Mouse (Mus musculus): ENCODE results near the gene Acap2. TPM values are rescaled to one million over a fixed set of nuclear protein-coding genes. Genes with fewer than 3 reads are reported as not detected.

The Acap2 gene
- total and polyA plus RNA-seq, 2 experiments: 4.4 to 12.7 TPM

GRCm38 (mm10) chr16:31213463-31213862 is 12.4 kb upstream of the Acap2 start:
- WGBS: 96% methylated on average over 6 of the region's 6 CpGs

GRCm38 (mm10) chr16:31211503-31211902 is 10.5 kb upstream of the Acap2 start:
- Histone ChIP-seq H3K79me2 (ENCODE audit: control insufficient read depth, insufficient read depth, low read length) (no peaks in the 10 kb centered on the region), H3K4me1 (ENCODE audit: control insufficient read depth, insufficient read depth, low read length) (no peaks in the 10 kb centered on the region), H3K36me3 (ENCODE audit: control insufficient read depth, insufficient read depth, low read length) (no peaks in the 10 kb centered on the region), H3K9ac (ENCODE audit: low read depth, low read length) (no peak overlapping the region), H3K4me3 (ENCODE audit: insufficient read depth, low read depth, low read length) (no peak overlapping the region), H3K27ac (replicated peaks; ENCODE audit: insufficient read depth, low read depth, low read length) (no peak overlapping the region; the same call in 1 of the 2 replicates), H3K27me3 (ENCODE audit: control insufficient read depth, insufficient read depth, low read length) (no peaks in the 10 kb centered on the region)
- no peak for TF ChIP-seq CTCF (IDR thresholded peaks at IDR 0.05; ENCODE audit: low read depth, low read length)
- no peak for TF ChIP-seq POLR2A (IDR thresholded peaks at IDR 0.05; ENCODE audit: extremely low read depth, insufficient read depth, low read length)
- 77% methylated on average over 9 of the region's 9 CpGs for WGBS
- no peak for DNase-seq (ENCODE audit: extremely low read depth, low read depth, low spot score)

More at GRCm38 (mm10) chr16:31213463-31213862, 12.4 kb upstream of the Acap2 start:
- H3K36me3 ChIP-seq (ENCODE audit: control insufficient read depth, insufficient read depth, low read length): no peaks in the 10 kb centered on the region
- H3K4me1 ChIP-seq (ENCODE audit: control insufficient read depth, insufficient read depth, low read length): no peaks in the 10 kb centered on the region
- TF ChIP-seq POLR2A (IDR thresholded peaks at IDR 0.05; ENCODE audit: extremely low read depth, insufficient read depth, low read length) (no peak), CTCF (IDR thresholded peaks at IDR 0.05; ENCODE audit: low read depth, low read length) (no peak)
- H3K27ac ChIP-seq (replicated peaks; ENCODE audit: insufficient read depth, low read depth, low read length): no peak overlapping the region
- H3K79me2 ChIP-seq (ENCODE audit: control insufficient read depth, insufficient read depth, low read length): no peaks in the 10 kb centered on the region
- no peaks in the 10 kb centered on the region for H3K27me3 ChIP-seq (ENCODE audit: control insufficient read depth, insufficient read depth, low read length)
- H3K4me3 ChIP-seq (ENCODE audit: insufficient read depth, low read depth, low read length): no peak overlapping the region
- H3K9ac ChIP-seq (ENCODE audit: low read depth, low read length): no peak overlapping the region
- no peak for DNase-seq (ENCODE audit: extremely low read depth, low read depth, low spot score)

- DNase-seq (ENCODE audit: extremely low read depth, low read depth, low spot score): peak; percentile 39
- no peaks in the 10 kb centered on the region for H3K27me3 ChIP-seq (ENCODE audit: control insufficient read depth, insufficient read depth, low read length)
- no peak overlapping the region for H3K4me3 ChIP-seq (ENCODE audit: insufficient read depth, low read depth, low read length)
- no peaks in the 10 kb centered on the region for H3K79me2 ChIP-seq (ENCODE audit: control insufficient read depth, insufficient read depth, low read length)
- no peaks in the 10 kb centered on the region for H3K36me3 ChIP-seq (ENCODE audit: control insufficient read depth, insufficient read depth, low read length)
- WGBS: 27% methylated on average over 4 of the region's 4 CpGs
- no peak overlapping the region for H3K9ac ChIP-seq (ENCODE audit: low read depth, low read length)
- no peak overlapping the region for H3K27ac ChIP-seq (replicated peaks; ENCODE audit: insufficient read depth, low read depth, low read length)
- H3K4me1 ChIP-seq (ENCODE audit: control insufficient read depth, insufficient read depth, low read length): no peaks in the 10 kb centered on the region
- TF ChIP-seq CTCF (IDR thresholded peaks at IDR 0.05; ENCODE audit: low read depth, low read length) (no peak), POLR2A (IDR thresholded peaks at IDR 0.05; ENCODE audit: extremely low read depth, insufficient read depth, low read length) (no peak)
These were observed 9.4 kb upstream of the Acap2 start for GRCm38 (mm10) chr16:31210453-31210852.

GRCm38 (mm10) chr16:31209911-31210310 is 8.9 kb upstream of the Acap2 start:
- Histone ChIP-seq H3K9ac (ENCODE audit: low read depth, low read length) (no peak overlapping the region), H3K4me3 (ENCODE audit: insufficient read depth, low read depth, low read length) (no peak overlapping the region), H3K27me3 (ENCODE audit: control insufficient read depth, insufficient read depth, low read length) (no peaks in the 10 kb centered on the region), H3K79me2 (ENCODE audit: control insufficient read depth, insufficient read depth, low read length) (no peaks in the 10 kb centered on the region), H3K36me3 (ENCODE audit: control insufficient read depth, insufficient read depth, low read length) (no peaks in the 10 kb centered on the region), H3K4me1 (ENCODE audit: control insufficient read depth, insufficient read depth, low read length) (no peaks in the 10 kb centered on the region), H3K27ac (replicated peaks; ENCODE audit: insufficient read depth, low read depth, low read length) (no peak overlapping the region)
- DNase-seq (ENCODE audit: extremely low read depth, low read depth, low spot score): no peak
- WGBS: 69% methylated on average over 5 of the region's 5 CpGs
- no peak for TF ChIP-seq POLR2A (IDR thresholded peaks at IDR 0.05; ENCODE audit: extremely low read depth, insufficient read depth, low read length)
- no peak for TF ChIP-seq CTCF (IDR thresholded peaks at IDR 0.05; ENCODE audit: low read depth, low read length)

GRCm38 (mm10) chr16:31205726-31206125 is 4.7 kb upstream of the Acap2 start:
- H3K36me3 ChIP-seq (ENCODE audit: control insufficient read depth, insufficient read depth, low read length): no peaks in the 10 kb centered on the region
- H3K79me2 ChIP-seq (ENCODE audit: control insufficient read depth, insufficient read depth, low read length): no peaks in the 10 kb centered on the region
- peaks cover 2% of the 10 kb centered on the region; the same call in 1 of the 2 replicates for H3K4me1 ChIP-seq (ENCODE audit: control insufficient read depth, insufficient read depth, low read length)
- no peak overlapping the region for H3K27ac ChIP-seq (replicated peaks; ENCODE audit: insufficient read depth, low read depth, low read length)
- H3K9ac ChIP-seq (ENCODE audit: low read depth, low read length): no peak overlapping the region
- 62% methylated on average over 7 of the region's 7 CpGs for WGBS
- H3K27me3 ChIP-seq (ENCODE audit: control insufficient read depth, insufficient read depth, low read length): no peaks in the 10 kb centered on the region
- no peak for DNase-seq (ENCODE audit: extremely low read depth, low read depth, low spot score)
- H3K4me3 ChIP-seq (ENCODE audit: insufficient read depth, low read depth, low read length): no peak overlapping the region
- no peak for TF ChIP-seq POLR2A (IDR thresholded peaks at IDR 0.05; ENCODE audit: extremely low read depth, insufficient read depth, low read length)
- no peak for TF ChIP-seq CTCF (IDR thresholded peaks at IDR 0.05; ENCODE audit: low read depth, low read length)

GRCm38 (mm10) chr16:31205187-31205586 is 4.1 kb upstream of the Acap2 start:
- H3K79me2 ChIP-seq (ENCODE audit: control insufficient read depth, insufficient read depth, low read length): no peaks in the 10 kb centered on the region
- H3K9ac ChIP-seq (ENCODE audit: low read depth, low read length): no peak overlapping the region
- no peaks in the 10 kb centered on the region for H3K27me3 ChIP-seq (ENCODE audit: control insufficient read depth, insufficient read depth, low read length)
- peaks cover 2% of the 10 kb centered on the region; the same call in 1 of the 2 replicates for H3K4me1 ChIP-seq (ENCODE audit: control insufficient read depth, insufficient read depth, low read length)
- 83% methylated on average over 8 of the region's 8 CpGs for WGBS
- H3K36me3 ChIP-seq (ENCODE audit: control insufficient read depth, insufficient read depth, low read length): no peaks in the 10 kb centered on the region
- no peak for TF ChIP-seq POLR2A (IDR thresholded peaks at IDR 0.05; ENCODE audit: extremely low read depth, insufficient read depth, low read length)
- TF ChIP-seq CTCF (IDR thresholded peaks at IDR 0.05; ENCODE audit: low read depth, low read length): no peak
- no peak overlapping the region for H3K27ac ChIP-seq (replicated peaks; ENCODE audit: insufficient read depth, low read depth, low read length)
- DNase-seq (ENCODE audit: extremely low read depth, low read depth, low spot score): no peak
- no peak overlapping the region for H3K4me3 ChIP-seq (ENCODE audit: insufficient read depth, low read depth, low read length)

Data from liver, adult 2 months (tissue).